ENCODE assay signal across 8 mouse cellular contexts in the genomic region with DNA sequence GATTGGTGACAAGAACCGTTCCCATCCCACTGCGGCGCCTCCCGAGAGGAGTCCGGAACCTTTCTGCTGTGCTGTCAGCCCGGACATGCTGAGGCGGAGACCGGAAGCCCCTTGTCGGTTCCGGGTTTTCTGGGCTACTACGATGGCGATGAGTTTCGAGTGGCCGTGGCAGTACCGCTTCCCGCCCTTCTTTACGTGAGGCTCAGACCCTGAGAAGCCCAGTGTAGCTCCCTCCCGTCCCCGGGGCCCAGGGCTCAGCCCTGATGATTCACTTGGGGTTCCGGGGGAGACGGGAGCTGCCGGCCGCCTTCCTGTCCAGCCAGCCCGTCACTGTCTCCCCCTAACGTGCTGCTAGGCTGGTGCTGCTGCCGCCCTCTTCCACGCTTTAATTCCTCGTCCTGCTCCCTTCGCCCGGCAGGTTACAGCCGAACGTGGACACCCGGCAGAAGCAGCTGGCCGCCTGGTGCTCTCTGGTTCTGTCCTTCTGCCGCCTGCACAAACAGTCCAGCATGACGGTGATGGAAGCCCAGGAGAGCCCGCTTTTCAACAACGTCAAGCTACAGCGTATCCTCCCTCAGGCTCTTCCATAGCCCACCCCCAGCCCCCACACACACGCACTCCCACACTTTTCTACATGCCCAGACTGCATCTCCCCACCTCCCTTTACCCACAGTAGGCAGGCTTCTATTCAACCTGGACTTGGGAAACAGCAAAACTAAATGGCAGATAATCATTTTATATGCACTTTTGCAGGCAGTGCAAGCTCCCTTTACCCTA. TPM values are rescaled to one million over a fixed set of nuclear protein-coding genes. Genes with fewer than 3 reads are reported as not detected.
DNase-seq lines count a peak whose midpoint lies in the region; ATAC-seq lines count a peak whose summit lies in the region.

Gene Vps25, plus strand, starts transcription at position 95 of the 777 bp plus-strand sequence.

- peaks cover 15% of the 10 kb centered on the region for H3K4me1 ChIP-seq in intestine, embryonic 15.5 days (replicated peaks)

- H3K27ac ChIP-seq in intestine, embryonic 15.5 days, result peak within 1 kb of the TSS; percentile 95

- H3K4me2 ChIP-seq in intestine, embryonic 15.5 days (replicated peaks), result peak within 1 kb of the TSS; percentile 86

- H3K9me3 ChIP-seq in intestine, embryonic 15.5 days, result no peaks in the 10 kb centered on the region

- DNase-seq in adrenal gland, adult 18-20 months (ENCODE audit: low spot score in 2 of 2), result peak; percentile 79 to 82
- peak; percentile 92 for DNase-seq in embryo, embryonic 11 days
- DNase-seq in gastrocnemius, postnatal 36 days, result peak; percentile 78 to 79
- DNase-seq in left cerebral cortex, postnatal 25 days (ENCODE audit: low spot score in 2 of 2), result peak; percentile 84 to 88
- peak; percentile 82 for DNase-seq in mesoderm, embryonic 11.5 days (ENCODE audit: low read depth, low spot score)
- peak; percentile 85 for DNase-seq in right cerebral cortex, postnatal 25 days
- DNase-seq in yolk sac, embryonic 10.5 days (ENCODE audit: low spot score), result peak; percentile 90

- H3K4me3 ChIP-seq in intestine, embryonic 15.5 days (replicated peaks), result peak within 1 kb of the TSS; percentile 92

- peak within 1 kb of the TSS; percentile 91 for H3K9ac ChIP-seq in intestine, embryonic 15.5 days

- intact Hi-C loops in gastrocnemius, postnatal 36 days (cut with DNase I), result no loop called here
- intact Hi-C loops in left cerebral cortex, postnatal 25 days (cut with DNase I), result no loop called here

- under 1% methylated on average over 40 of the region's 40 CpGs for WGBS in intestine, embryonic 15.5 days

- peak; percentile 88 for ATAC-seq in intestine, embryonic 15.5 days

- peaks cover 13% of the 10 kb centered on the region for H3K36me3 ChIP-seq in intestine, embryonic 15.5 days

- no peaks in the 10 kb centered on the region for H3K27me3 ChIP-seq in intestine, embryonic 15.5 days (replicated peaks)

RNA-seq across cellular contexts. Expression of gene Vps25, which starts in this region (rescaled TPM):
- total RNA-seq in adrenal gland, adult 18-20 months (2021), result 100 to 1,000 TPM in 1 of 2 experiments, 10 to 100 TPM in 1; 89.3 to 113 TPM
- total RNA-seq in gastrocnemius, postnatal 36 days (2021), result 10 to 100 TPM; 36.2 to 39.4 TPM
- polyA plus RNA-seq in intestine, embryonic 15.5 days (2015; fragmentation: Nextera tagmentation; extraction: Ambion mirVana), result 135 and 142 TPM in 2 replicates
- 10 to 100 TPM; 62.4 to 65.7 TPM for total RNA-seq in left cerebral cortex, postnatal 25 days (2021)

Comparison
In these comparisons a context has a peak if more than half of its experiments do, and no peak if none do; other contexts are left out.
1. Peak in every context shown above with its lines: DNase-seq, ATAC-seq, H3K4me3 ChIP-seq and H3K27ac ChIP-seq.